Mouse (Mus musculus) mature B cell (primary cell): ENCODE results near the gene Asb9.

ENCODE experiments used
- in situ Hi-C: fragments of 300-500 bp; cut with MboI; formaldehyde crosslinking; loops from 2 replicates; pipeline ENCODE4 v1.14.3; 2019

Asb9 gene

DNA sequence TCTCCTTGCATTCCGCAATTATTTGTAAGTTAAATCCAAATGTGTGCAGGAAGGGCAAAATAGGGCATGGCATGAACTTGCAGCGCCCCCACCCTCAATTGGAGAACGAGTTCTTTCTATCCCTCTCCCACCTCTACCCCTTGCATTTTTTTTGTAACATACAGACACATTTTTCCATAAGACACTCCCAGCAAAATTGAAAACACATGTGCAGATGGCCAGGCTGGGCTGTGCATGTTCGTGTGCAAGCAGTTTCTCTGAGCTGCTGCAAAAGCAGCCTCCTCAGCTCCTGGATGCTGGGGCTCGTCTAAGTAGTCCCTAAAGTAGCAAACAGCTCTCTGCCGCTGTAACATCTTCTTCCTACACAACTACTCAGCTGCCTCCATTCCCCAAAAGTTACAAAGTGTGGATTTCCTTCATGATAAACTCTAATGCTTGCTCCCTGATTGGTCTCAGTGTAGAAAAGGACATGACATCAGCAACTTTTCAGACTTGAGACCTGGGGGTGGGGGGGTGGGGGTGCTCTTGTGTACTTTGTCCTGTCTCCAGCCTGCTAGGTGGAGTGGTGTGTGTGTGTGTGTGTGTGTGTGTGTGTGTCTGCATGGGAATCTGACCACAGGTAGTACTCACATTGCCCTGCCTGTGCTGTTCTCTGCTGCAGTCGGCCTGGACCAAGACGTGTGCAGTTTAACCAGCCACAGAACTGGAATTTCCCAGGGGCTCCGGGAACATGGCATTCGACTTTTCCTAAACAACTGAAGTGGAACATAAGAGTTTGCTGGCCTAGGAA is at the start of gene Asb9:
Gene Asb9 (plus strand): TSS at position 619 of the 790 bp plus-strand sequence.
- in situ Hi-C loops = no loop called here

GRCm38 (mm10) chrX:164459205-164459878 is 46.8 kb upstream of the Asb9 start:
- in situ Hi-C loops = no loop called here

- in situ Hi-C loops = no loop called here
These were observed 3.9 kb upstream of the Asb9 start for GRCm38 (mm10) chrX:164502258-164502657.

- in situ Hi-C loops = no loop called here
These were observed 941 bp downstream of the Asb9 start for GRCm38 (mm10) chrX:164507068-164507467.

GRCm38 (mm10) chrX:164508728-164509127 is 2.6 kb downstream of the Asb9 start:
- in situ Hi-C loops = no loop called here

- in situ Hi-C loops = no loop called here
These were observed 16.0 kb downstream of the Asb9 start for GRCm38 (mm10) chrX:164522138-164522537.

DNA sequence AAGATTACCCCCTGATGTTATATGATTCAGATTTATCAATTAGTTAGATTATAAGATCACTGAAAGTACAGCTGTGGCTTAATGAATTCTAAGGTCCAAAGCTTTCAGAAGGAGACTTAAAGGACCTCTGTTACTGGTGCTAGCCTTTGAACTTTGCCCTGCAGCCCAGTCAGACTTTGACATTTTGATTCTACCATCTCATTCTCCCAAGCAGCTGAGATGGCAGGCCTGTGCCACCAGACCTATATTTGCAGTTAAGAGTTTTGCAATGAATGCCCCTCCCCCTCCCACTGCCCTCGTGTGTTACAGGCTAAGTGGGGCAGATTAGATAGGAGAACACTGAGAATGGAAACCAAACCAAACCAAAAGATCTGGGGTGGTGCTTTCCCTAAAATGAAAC is 20.4 kb downstream of the Asb9 start:
- in situ Hi-C loops = no loop called here

DNA sequence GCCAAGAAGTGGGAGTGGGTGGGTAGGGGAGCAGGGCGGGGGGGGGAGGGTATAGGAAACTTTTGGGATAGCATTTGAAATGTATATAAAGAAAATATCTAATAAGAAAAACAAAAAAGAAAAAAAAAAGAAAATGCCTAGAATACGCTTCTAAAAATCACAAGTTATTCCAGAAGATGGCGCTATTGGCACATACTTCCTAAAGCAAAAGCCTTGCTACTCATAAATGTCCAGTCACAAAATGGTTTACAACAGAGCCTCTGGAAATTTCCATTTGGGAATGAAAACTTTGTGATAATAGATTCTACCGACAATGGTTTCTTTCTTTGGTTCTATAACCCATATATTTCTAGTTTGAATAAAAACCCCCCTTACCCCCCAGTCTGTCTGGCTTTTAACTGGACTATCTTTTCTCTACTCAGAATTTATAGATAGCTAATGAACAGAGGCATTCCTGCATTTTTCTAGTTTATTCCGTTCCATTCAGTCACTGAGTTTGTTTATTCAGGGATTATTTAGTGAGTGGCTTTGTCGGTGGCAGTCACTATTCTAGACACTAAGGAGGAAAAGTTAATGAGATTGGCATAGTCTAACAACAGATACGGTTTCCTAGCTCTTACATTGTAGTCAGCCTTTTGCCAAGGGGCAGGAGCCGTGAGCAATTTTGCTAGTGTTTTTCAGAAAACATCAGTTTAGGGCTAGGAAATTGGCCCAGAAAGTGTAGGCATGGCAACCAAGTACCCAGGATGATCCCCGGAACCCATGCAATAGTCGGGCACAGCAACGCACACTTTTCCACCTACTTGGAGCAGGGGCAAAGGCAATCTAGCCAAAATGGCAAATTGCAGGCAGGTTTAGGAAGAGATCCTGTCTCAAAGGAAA is 35.5 kb downstream of the Asb9 start:
- in situ Hi-C loops = no loop called here

GRCm38 (mm10) chrX:164570195-164570594 is 64.1 kb downstream of the Asb9 start:
- in situ Hi-C loops = no loop called here

DNA sequence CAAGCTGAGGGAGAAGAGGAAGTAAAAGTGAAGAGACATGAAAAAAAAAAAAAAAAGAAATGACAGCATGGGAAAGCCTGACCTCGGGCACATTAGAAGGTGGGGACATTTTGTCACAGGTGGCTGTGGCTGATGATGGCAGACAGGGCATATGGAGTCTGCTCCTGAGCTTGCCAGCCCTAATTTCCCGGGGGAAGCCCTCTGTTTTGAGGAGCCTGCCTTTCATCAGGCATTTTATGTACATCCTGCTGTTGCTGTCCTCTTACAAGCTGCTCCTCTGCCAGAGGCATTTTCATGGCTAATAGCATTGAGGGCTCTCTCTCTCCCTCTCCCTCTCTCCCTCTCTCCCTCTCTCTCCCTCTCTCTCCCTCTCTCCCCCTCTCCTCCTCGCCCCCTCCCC is 70.8 kb downstream of the Asb9 start:
- in situ Hi-C loops = no loop called here
